Mouse (Mus musculus): Measurements from ENCODE around the gene Nectin1. TPM values are rescaled to one million over a fixed set of nuclear protein-coding genes. Genes with fewer than 3 reads are reported as not detected.

The Nectin1 gene
- 1.4 TPM for polyA plus RNA-seq (2015; fragmentation: Illumina TruSeq; extraction: RNeasy Lipid Tissue Mini Kit (QIAGEN cat#74804); ENCODE audit: insufficient read depth, low read depth, low replicate concordance)

DNA sequence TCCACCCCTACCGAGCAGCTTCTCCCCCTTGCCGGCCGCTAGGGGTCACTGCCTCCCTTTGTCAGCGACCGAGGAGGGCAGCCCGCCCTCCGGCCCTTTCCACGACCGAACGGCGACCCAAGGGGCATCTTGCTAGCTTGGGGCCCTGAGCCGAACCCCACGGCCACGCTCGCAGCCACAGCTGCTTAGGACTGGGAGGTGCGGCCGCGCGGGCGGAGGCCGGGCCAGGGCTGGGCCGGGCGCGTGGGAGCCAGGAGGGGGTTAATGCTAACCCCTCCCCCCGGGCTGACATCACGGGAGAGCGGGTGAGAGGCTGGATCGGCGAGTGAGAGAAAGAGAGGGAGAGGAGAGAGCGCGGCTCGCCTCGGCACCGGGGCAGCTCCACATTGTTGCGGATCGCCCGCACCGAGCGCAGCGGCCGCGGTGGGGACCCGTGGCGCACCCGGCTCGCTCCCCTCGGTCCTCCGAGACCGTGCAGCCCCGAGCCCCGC lies at the start of gene Nectin1:
Gene Nectin1 (plus strand): TSS at position 338 of the 491 bp plus-strand sequence.

Measured in pancreas, adult 10 weeks (tissue).